Mouse (Mus musculus): Measurements from ENCODE around the gene Adamts9. TPM values are rescaled to one million over a fixed set of nuclear protein-coding genes. Genes with fewer than 3 reads are reported as not detected.

Gene Adamts9
- polyA plus RNA-seq (2016; fragmentation: Nextera tagmentation; extraction: Ambion mirVana) = 6.4 and 7.0 TPM in 2 replicates

- H3K4me1 ChIP-seq (replicated peaks) = peaks cover 18% of the 10 kb centered on the region
- no peaks in the 10 kb centered on the region for H3K36me3 ChIP-seq
- peak within 1 kb of the TSS; percentile 96 for H3K27ac ChIP-seq (ENCODE audit: poor library complexity, severe bottlenecking)
- H3K4me2 ChIP-seq = peak within 1 kb of the TSS; percentile 95
- peaks cover 8% of the 10 kb centered on the region for H3K9me3 ChIP-seq (replicated peaks)
- WGBS = 0% methylated on average over 49 of the region's 68 CpGs
- H3K27me3 ChIP-seq (replicated peaks) = no peaks in the 10 kb centered on the region
- H3K4me3 ChIP-seq = peak within 1 kb of the TSS; percentile 76
- peak within 1 kb of the TSS; percentile 86 for H3K9ac ChIP-seq
- ATAC-seq (ENCODE audit: insufficient number of reproducible peaks, low FRiP score) = peak; percentile 86
Measured at GRCm38 (mm10) chr6:92943057-92943781, at the start of gene Adamts9. Gene Adamts9, minus strand, starts transcription at chr6:92943492.

GRCm38 (mm10) chr6:92991616-92992015 is 48.3 kb upstream of the Adamts9 start:
- Histone ChIP-seq H3K4me3 (no peak overlapping the region), H3K9me3 (replicated peaks) (0 out of 2 replicates have a peak, but pooled peaks cover 4% of the 10 kb centered on the region), H3K4me1 (replicated peaks) (peaks cover 27% of the 10 kb centered on the region), H3K4me2 (no peak overlapping the region), H3K27ac (ENCODE audit: poor library complexity, severe bottlenecking) (no peak overlapping the region), H3K9ac (no peak overlapping the region), H3K27me3 (replicated peaks) (no peaks in the 10 kb centered on the region), H3K36me3 (no peaks in the 10 kb centered on the region)
- WGBS = 32% methylated on average over 1 of the region's 1 CpGs
- ATAC-seq (ENCODE audit: insufficient number of reproducible peaks, low FRiP score) = no peak

- peaks cover 35% of the 10 kb centered on the region for H3K4me1 ChIP-seq (replicated peaks)
- no peaks in the 10 kb centered on the region for H3K36me3 ChIP-seq
- no peaks in the 10 kb centered on the region for H3K27me3 ChIP-seq (replicated peaks)
- 77% methylated on average over 10 of the region's 10 CpGs for WGBS
- no peak overlapping the region for H3K27ac ChIP-seq (ENCODE audit: poor library complexity, severe bottlenecking)
- H3K4me3 ChIP-seq = no peak overlapping the region
- H3K9me3 ChIP-seq (replicated peaks) = 0 out of 2 replicates have a peak, but pooled peaks cover 4% of the 10 kb centered on the region
- no peak overlapping the region for H3K9ac ChIP-seq
- ATAC-seq (ENCODE audit: insufficient number of reproducible peaks, low FRiP score) = no peak
- peak overlapping the region; percentile 41; the same call in 1 of the 2 replicates for H3K4me2 ChIP-seq
Measured at GRCm38 (mm10) chr6:92988620-92988998, 45.3 kb upstream of the Adamts9 start.

GRCm38 (mm10) chr6:92987846-92988619 is 44.7 kb upstream of the Adamts9 start:
- Histone ChIP-seq H3K27me3 (replicated peaks) (no peaks in the 10 kb centered on the region), H3K9ac (no peak overlapping the region), H3K4me1 (replicated peaks) (peaks cover 41% of the 10 kb centered on the region), H3K4me3 (no peak overlapping the region), H3K36me3 (no peaks in the 10 kb centered on the region), H3K27ac (ENCODE audit: poor library complexity, severe bottlenecking) (peak overlapping the region; percentile 54; the same call in 1 of the 2 replicates), H3K9me3 (replicated peaks) (0 out of 2 replicates have a peak, but pooled peaks cover 4% of the 10 kb centered on the region), H3K4me2 (peak overlapping the region; percentile 41; the same call in 1 of the 2 replicates)
- WGBS = 42% methylated on average over 14 of the region's 14 CpGs
- no peak for ATAC-seq (ENCODE audit: insufficient number of reproducible peaks, low FRiP score)

- ATAC-seq (ENCODE audit: insufficient number of reproducible peaks, low FRiP score) = no peak
- H3K4me1 ChIP-seq (replicated peaks) = peaks cover 46% of the 10 kb centered on the region
- H3K27me3 ChIP-seq (replicated peaks) = no peaks in the 10 kb centered on the region
- no peak overlapping the region for H3K4me2 ChIP-seq
- H3K4me3 ChIP-seq = no peak overlapping the region
- 0 out of 2 replicates have a peak, but pooled peaks cover 3% of the 10 kb centered on the region for H3K9me3 ChIP-seq (replicated peaks)
- H3K36me3 ChIP-seq = no peaks in the 10 kb centered on the region
- no peak overlapping the region for H3K9ac ChIP-seq
- 75% methylated on average over 9 of the region's 9 CpGs for WGBS
- peak overlapping the region; percentile 54 for H3K27ac ChIP-seq (ENCODE audit: poor library complexity, severe bottlenecking)
Measured at GRCm38 (mm10) chr6:92987366-92987765, 44.1 kb upstream of the Adamts9 start.

GRCm38 (mm10) chr6:92983421-92983820 is 40.1 kb upstream of the Adamts9 start:
- ATAC-seq (ENCODE audit: insufficient number of reproducible peaks, low FRiP score) = no peak; the same call in 1 of the 2 replicates
- no peaks in the 10 kb centered on the region for H3K9me3 ChIP-seq (replicated peaks)
- H3K4me1 ChIP-seq (replicated peaks) = peaks cover 44% of the 10 kb centered on the region
- no peak overlapping the region for H3K4me3 ChIP-seq
- no peak overlapping the region for H3K9ac ChIP-seq
- 46% methylated on average over 7 of the region's 7 CpGs for WGBS
- peak overlapping the region; percentile 52; the same call in 1 of the 2 replicates for H3K27ac ChIP-seq (ENCODE audit: poor library complexity, severe bottlenecking)
- H3K36me3 ChIP-seq = no peaks in the 10 kb centered on the region
- no peaks in the 10 kb centered on the region for H3K27me3 ChIP-seq (replicated peaks)
- no peak overlapping the region for H3K4me2 ChIP-seq

- Histone ChIP-seq H3K4me1 (replicated peaks) (peaks cover 31% of the 10 kb centered on the region), H3K9me3 (replicated peaks) (no peaks in the 10 kb centered on the region), H3K4me2 (no peak overlapping the region), H3K27ac (ENCODE audit: poor library complexity, severe bottlenecking) (no peak overlapping the region), H3K9ac (no peak overlapping the region), H3K36me3 (no peaks in the 10 kb centered on the region), H3K27me3 (replicated peaks) (no peaks in the 10 kb centered on the region), H3K4me3 (no peak overlapping the region)
- 51% methylated on average over 7 of the region's 7 CpGs for WGBS
- no peak for ATAC-seq (ENCODE audit: insufficient number of reproducible peaks, low FRiP score)
Measured at GRCm38 (mm10) chr6:92981451-92982186, 38.3 kb upstream of the Adamts9 start.

- Histone ChIP-seq H3K9me3 (replicated peaks) (no peaks in the 10 kb centered on the region), H3K4me1 (replicated peaks) (no peaks in the 10 kb centered on the region), H3K4me3 (no peak overlapping the region), H3K9ac (no peak overlapping the region), H3K27ac (ENCODE audit: poor library complexity, severe bottlenecking) (no peak overlapping the region), H3K4me2 (no peak overlapping the region), H3K27me3 (replicated peaks) (no peaks in the 10 kb centered on the region), H3K36me3 (no peaks in the 10 kb centered on the region)
- no peak for ATAC-seq (ENCODE audit: insufficient number of reproducible peaks, low FRiP score)
- 88% methylated on average over 3 of the region's 3 CpGs for WGBS
Measured at GRCm38 (mm10) chr6:92973340-92973739, 30.0 kb upstream of the Adamts9 start.

GRCm38 (mm10) chr6:92968718-92969117 is 25.4 kb upstream of the Adamts9 start:
- H3K4me2 ChIP-seq = no peak overlapping the region
- H3K4me1 ChIP-seq (replicated peaks) = 0 out of 2 replicates have a peak, but pooled peaks cover 3% of the 10 kb centered on the region
- no peak for ATAC-seq (ENCODE audit: insufficient number of reproducible peaks, low FRiP score)
- H3K9ac ChIP-seq = no peak overlapping the region
- 0 out of 2 replicates have a peak, but pooled peaks cover 3% of the 10 kb centered on the region for H3K36me3 ChIP-seq
- no peak overlapping the region for H3K27ac ChIP-seq (ENCODE audit: poor library complexity, severe bottlenecking)
- WGBS = 80% methylated on average over 3 of the region's 3 CpGs
- H3K4me3 ChIP-seq = no peak overlapping the region
- no peaks in the 10 kb centered on the region for H3K27me3 ChIP-seq (replicated peaks)
- H3K9me3 ChIP-seq (replicated peaks) = no peaks in the 10 kb centered on the region; the same call in 1 of the 2 replicates

- ATAC-seq (ENCODE audit: insufficient number of reproducible peaks, low FRiP score) = no peak
- H3K36me3 ChIP-seq = 0 out of 2 replicates have a peak, but pooled peaks cover 3% of the 10 kb centered on the region
- no peak overlapping the region for H3K9ac ChIP-seq
- H3K9me3 ChIP-seq (replicated peaks) = no peaks in the 10 kb centered on the region; the same call in 1 of the 2 replicates
- 62% methylated on average over 3 of the region's 3 CpGs for WGBS
- no peak overlapping the region for H3K4me3 ChIP-seq
- H3K27me3 ChIP-seq (replicated peaks) = no peaks in the 10 kb centered on the region
- no peak overlapping the region for H3K4me2 ChIP-seq
- no peak overlapping the region for H3K27ac ChIP-seq (ENCODE audit: poor library complexity, severe bottlenecking)
- H3K4me1 ChIP-seq (replicated peaks) = 0 out of 2 replicates have a peak, but pooled peaks cover 3% of the 10 kb centered on the region
Measured at GRCm38 (mm10) chr6:92968216-92968615, 24.9 kb upstream of the Adamts9 start.

All from heart, embryonic 12.5 days (tissue).